Mouse (Mus musculus) midbrain, embryonic 13.5 days (tissue): ENCODE results near the gene Ccdc50. TPM values are rescaled to one million over a fixed set of nuclear protein-coding genes. Genes with fewer than 3 reads are reported as not detected.
A peak's percentile ranks its signal among the peaks of the same experiment; 100 is the strongest.

ENCODE experiments used
- ATAC-seq: fragments of 200-750 bp; cut with Nextera tagmentation; 2 replicates; pipeline ENCODE4 v1.8.0; 2017; ENCODE audit warnings: mild to moderate bottlenecking, moderate TSS enrichment, moderate library complexity
- H3K27ac ChIP-seq: fragments of 300-500 bp; sonication (generic); 2 replicates; pipeline ENCODE4 v1.5.1; 2015; ENCODE audit warnings: inconsistent platforms, mild to moderate bottlenecking, moderate library complexity
- H3K27me3 ChIP-seq: fragments of 300-500 bp; sonication (generic); 2 replicates; pipeline ENCODE4 v1.6.1; 2015; ENCODE audit warnings: mild to moderate bottlenecking, inconsistent platforms
- H3K36me3 ChIP-seq: fragments of 300-500 bp; sonication (generic); 2 replicates; pipeline ENCODE4 v1.6.1; 2015; ENCODE audit warnings: mild to moderate bottlenecking, inconsistent platforms
- H3K4me1 ChIP-seq: fragments of 300-500 bp; sonication (generic); replicated peaks from 2 replicates; pipeline ENCODE4 v1.6.1; 2015; ENCODE audit warnings: inconsistent platforms
- H3K4me2 ChIP-seq: fragments of 300-500 bp; sonication (generic); replicated peaks from 2 replicates; pipeline ENCODE4 v1.6.1; 2015; ENCODE audit warnings: moderate library complexity, mild to moderate bottlenecking, inconsistent platforms
- H3K4me3 ChIP-seq: fragments of 300-500 bp; sonication (generic); replicated peaks from 2 replicates; pipeline ENCODE4 v1.5.1; 2015; ENCODE audit warnings: mild to moderate bottlenecking, inconsistent platforms
- H3K9ac ChIP-seq: fragments of 300-500 bp; sonication (generic); replicated peaks from 2 replicates; pipeline ENCODE4 v1.6.1; 2015; ENCODE audit warnings: mild to moderate bottlenecking, inconsistent platforms
- H3K9me3 ChIP-seq: fragments of 300-500 bp; sonication (generic); 2 replicates; pipeline ENCODE4 v1.6.1; 2016; ENCODE audit warnings: mild to moderate bottlenecking, inconsistent platforms
- WGBS: fragments of 180-500 bp; shearing (Covaris S2); methylation state at CpG from one replicate; pipeline ENCODE4 v1.1.7; 2015; 5-methylcytosine and 5-hydroxymethylcytosine counted together
- polyA plus RNA-seq: library from polyadenylated mRNA; unstranded; fragments of >200 nt; fragmentation: Nextera tagmentation; extraction: Ambion mirVana; gene quantifications from 2 replicates; pipeline ENCODE4 v1.2.1, GENCODE M21; 2015

Ccdc50 gene
- polyA plus RNA-seq, 1 experiment from 2014 or later, result 53.9 TPM

GRCm38 (mm10) chr16:27457273-27457672, 68.6 kb downstream of the Ccdc50 start:
- Histone ChIP-seq H3K4me1 (0 out of 2 replicates have a peak, but pooled peaks cover 3% of the 10 kb centered on the region), H3K4me2 (no peak overlapping the region), H3K9ac (no peak overlapping the region), H3K27ac (no peak overlapping the region), H3K36me3 (no peaks in the 10 kb centered on the region), H3K4me3 (no peak overlapping the region), H3K27me3 (no peaks in the 10 kb centered on the region), H3K9me3 (no peaks in the 10 kb centered on the region)
- peak; percentile 81 for ATAC-seq
- 21% methylated on average over 4 of the region's 4 CpGs for WGBS

GRCm38 (mm10) chr16:27468731-27469130, 80.1 kb downstream of the Ccdc50 start:
- peak; percentile 60 for ATAC-seq
- Histone ChIP-seq H3K9me3 (no peaks in the 10 kb centered on the region), H3K4me1 (no peaks in the 10 kb centered on the region), H3K4me3 (no peak overlapping the region), H3K27ac (no peak overlapping the region), H3K36me3 (no peaks in the 10 kb centered on the region), H3K27me3 (no peaks in the 10 kb centered on the region), H3K4me2 (no peak overlapping the region), H3K9ac (no peak overlapping the region)
- WGBS, result 27% methylated on average over 5 of the region's 5 CpGs

GRCm38 (mm10) chr16:27471389-27471788, 82.7 kb downstream of the Ccdc50 start:
- H3K4me3 ChIP-seq, result no peak overlapping the region
- no peak overlapping the region for H3K27ac ChIP-seq
- no peak overlapping the region for H3K4me2 ChIP-seq
- no peaks in the 10 kb centered on the region for H3K9me3 ChIP-seq
- 74% methylated on average over 6 of the region's 6 CpGs for WGBS
- no peaks in the 10 kb centered on the region for H3K27me3 ChIP-seq
- H3K4me1 ChIP-seq, result no peaks in the 10 kb centered on the region
- peak; percentile 55; the same call in 1 of the 2 replicates for ATAC-seq
- no peak overlapping the region for H3K9ac ChIP-seq
- no peaks in the 10 kb centered on the region for H3K36me3 ChIP-seq

- Histone ChIP-seq H3K36me3 (no peaks in the 10 kb centered on the region), H3K4me3 (no peak overlapping the region), H3K9ac (no peak overlapping the region), H3K27ac (no peak overlapping the region), H3K4me2 (no peak overlapping the region), H3K4me1 (no peaks in the 10 kb centered on the region), H3K27me3 (no peaks in the 10 kb centered on the region), H3K9me3 (no peaks in the 10 kb centered on the region)
- ATAC-seq, result peak; percentile 55; the same call in 1 of the 2 replicates
- 66% methylated on average over 1 of the region's 1 CpGs for WGBS
Observed at GRCm38 (mm10) chr16:27483834-27484233, 95.2 kb downstream of the Ccdc50 start.

Other genes with a start within 250 kb of the Ccdc50 start
- not detected in 2 replicates for gene Ostn, start 81.4 kb upstream of the Ccdc50 start, polyA plus RNA-seq
- gene Uts2b, start 18.6 kb upstream of the Ccdc50 start, polyA plus RNA-seq, result 0.41 and 0.46 TPM in 2 replicates